In the genomic region with DNA sequence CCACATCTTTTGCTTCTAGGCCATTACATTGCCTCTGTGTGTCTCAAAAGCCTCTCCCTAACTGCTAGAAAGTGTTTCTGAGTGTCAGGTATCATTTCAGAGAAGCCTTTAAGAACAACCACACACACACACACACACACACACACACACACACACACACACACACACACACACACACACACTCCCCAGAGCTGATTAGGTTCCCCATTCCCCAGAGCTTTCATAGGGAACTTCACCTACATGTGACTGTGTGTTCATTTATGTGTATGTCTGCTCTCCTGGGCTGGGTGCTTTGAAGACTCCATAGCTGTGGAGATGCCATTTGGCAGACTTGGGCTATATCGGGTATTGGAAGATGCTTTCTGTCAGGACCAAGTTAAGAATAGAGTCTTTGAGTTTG, we compare ENCODE assay signal across 32 mouse cellular contexts. TPM values are rescaled to one million over a fixed set of nuclear protein-coding genes. Genes with fewer than 3 reads are reported as not detected.
DNase-seq lines count a peak whose midpoint lies in the region; ATAC-seq and TF ChIP-seq lines count a peak whose summit lies in the region.
"Had no signal": no experiment of that assay in that cellular context is flagged by ENCODE, and none has a peak within 500 bp of the region (broad histone marks: within the 10 kb centered on the region; RNA-seq: fewer than 3 reads in every experiment).

No protein-coding gene starts in this region.

- H3K27me3 ChIP-seq in G1E (ENCODE audit: insufficient read depth, low read length): no peaks in the 10 kb centered on the region
- no peaks in the 10 kb centered on the region for H3K27me3 ChIP-seq in liver, embryonic 14.5 days (ENCODE audit: control insufficient read depth, insufficient read depth, low read length)
- H3K27me3 ChIP-seq in intestine, embryonic 15.5 days (replicated peaks): no peaks in the 10 kb centered on the region
- H3K27me3 ChIP-seq: CH12.LX; embryonic facial prominence, embryonic 12.5 days; limb, embryonic 15.5 days; midbrain, embryonic 13.5 days; neural tube, embryonic 13.5 days; stomach, embryonic 15.5 days had no signal

- intact Hi-C loops in left cerebral cortex, postnatal 25 days (cut with DNase I): no loop called here

- no peaks in the 10 kb centered on the region for H3K9me3 ChIP-seq in G1E (replicated peaks)
- H3K9me3 ChIP-seq in liver, embryonic 14.5 days (ENCODE audit: control insufficient read depth, low read length): no peaks in the 10 kb centered on the region
- no peaks in the 10 kb centered on the region for H3K9me3 ChIP-seq in intestine, embryonic 15.5 days
- H3K9me3 ChIP-seq: embryonic facial prominence, embryonic 12.5 days; heart, embryonic 10.5 days; limb, embryonic 10.5 days; limb, embryonic 15.5 days; midbrain, embryonic 13.5 days; neural tube, embryonic 13.5 days; stomach, embryonic 15.5 days had no signal

- 92% methylated on average over 1 of the region's 1 CpGs for WGBS in liver, embryonic 14.5 days (ENCODE audit: insufficient replicate concordance)
- 97% methylated on average over 1 of the region's 1 CpGs for WGBS in intestine, embryonic 15.5 days

- DNase-seq in G1E (ENCODE audit: low spot score) (no peak), MEL-GATA-1-ER (ENCODE audit: extremely low read depth, low read depth) (peak; percentile 38)
- no peak for DNase-seq in liver, embryonic 14.5 days (ENCODE audit: low read depth in 3 of 3, low spot score in 3 of 3)
- DNase-seq in left cerebral cortex, postnatal 25 days (ENCODE audit: low spot score in 2 of 2): no peak
- no peak for DNase-seq in urinary bladder, adult 18-20 months (ENCODE audit: low spot score in 2 of 2)
- DNase-seq: adrenal gland, postnatal 25 days; B cell, adult 2 months; cerebellum, adult 9-11 months; embryo, embryonic 11 days; gastrocnemius, postnatal 25 days; heart, adult 11 months; heart, postnatal 36 days; kidney, adult 18-20 months; kidney, postnatal 36 days; layer of hippocampus, postnatal 36 days; retina, postnatal 1 day; right cerebral cortex, postnatal 14 days; thymus, postnatal 14 days had no signal

- no peak for ATAC-seq in G1E (ENCODE audit: extremely low read depth, insufficient number of reproducible peaks, low FRiP score, poor library complexity, severe bottlenecking)
- ATAC-seq in liver, embryonic 14.5 days (ENCODE audit: insufficient read depth): no peak
- ATAC-seq in neutrophil, adult 5-6 weeks (ENCODE audit: extremely low read depth, insufficient number of reproducible peaks, low FRiP score, poor library complexity, severe bottlenecking): peak; percentile 33; the same call in 1 of the 2 replicates
- no peak for ATAC-seq in intestine, embryonic 15.5 days
- ATAC-seq: forebrain, embryonic 14.5 days; midbrain, embryonic 13.5 days had no signal

- no peak for TF ChIP-seq CTCF in G1E (IDR thresholded peaks at IDR 0.05; ENCODE audit: low read depth, low read length)
- TF ChIP-seq CTCF in liver, embryonic 14.5 days (IDR thresholded peaks at IDR 0.05; ENCODE audit: low read depth): no peak

- H3K4me3 ChIP-seq in G1E (ENCODE audit: low read depth, low read length): peak overlapping the region; percentile 9; the same call in 1 of the 2 replicates
- H3K4me3 ChIP-seq in liver, embryonic 14.5 days (ENCODE audit: insufficient read depth in 1 of 2, low read depth in 2 of 2, low read length in 2 of 2): no peak overlapping the region
- no peak overlapping the region for H3K4me3 ChIP-seq in intestine, embryonic 15.5 days (replicated peaks)
- H3K4me3 ChIP-seq: embryonic facial prominence, embryonic 12.5 days; heart, embryonic 10.5 days; limb, embryonic 10.5 days; limb, embryonic 15.5 days; midbrain, embryonic 13.5 days; neural tube, embryonic 13.5 days; stomach, embryonic 15.5 days had no signal

- H3K4me2 ChIP-seq in liver, embryonic 14.5 days (ENCODE audit: low read depth): no peak overlapping the region
- no peak overlapping the region for H3K4me2 ChIP-seq in intestine, embryonic 15.5 days (replicated peaks)
- H3K4me2 ChIP-seq: embryonic facial prominence, embryonic 12.5 days; hindbrain, embryonic 14.5 days; limb, embryonic 15.5 days; midbrain, embryonic 13.5 days; neural tube, embryonic 13.5 days; stomach, embryonic 15.5 days had no signal

- no peak for TF ChIP-seq EP300 in liver, embryonic 14.5 days (IDR thresholded peaks at IDR 0.05; ENCODE audit: low read depth)

- H3K36me3 ChIP-seq in G1E (replicated peaks): peaks cover 51% of the 10 kb centered on the region
- peaks cover 8% of the 10 kb centered on the region for H3K36me3 ChIP-seq in liver, embryonic 14.5 days (replicated peaks; ENCODE audit: control insufficient read depth, insufficient read depth, low read depth)
- H3K36me3 ChIP-seq in intestine, embryonic 15.5 days: peaks cover 5% of the 10 kb centered on the region; the same call in 1 of the 2 replicates

- H3K4me1 ChIP-seq in G1E (ENCODE audit: insufficient read depth, low read depth, low read length): peaks cover 68% of the 10 kb centered on the region
- peaks cover 51 to 56% of the 10 kb centered on the region in 2 experiments for H3K4me1 ChIP-seq in liver, embryonic 14.5 days (replicated peaks; ENCODE audit: control insufficient read depth in 2 of 2, insufficient read depth in 2 of 2, low read length in 1 of 2)
- H3K4me1 ChIP-seq in intestine, embryonic 15.5 days (replicated peaks): peaks cover 24% of the 10 kb centered on the region

- H3K27ac ChIP-seq in liver, embryonic 14.5 days: peak overlapping the region; percentile 86
- H3K27ac ChIP-seq in intestine, embryonic 15.5 days: no peak overlapping the region
- H3K27ac ChIP-seq: embryonic facial prominence, embryonic 12.5 days; heart, embryonic 10.5 days; hindbrain, embryonic 14.5 days; limb, embryonic 10.5 days; limb, embryonic 15.5 days; midbrain, embryonic 13.5 days; neural tube, embryonic 13.5 days; stomach, embryonic 15.5 days had no signal

- H3K9ac ChIP-seq in liver, embryonic 14.5 days (replicated peaks): 0 out of 2 replicates have a peak overlapping the region, but pooled peaks have one; percentile 18
- H3K9ac ChIP-seq in intestine, embryonic 15.5 days: no peak overlapping the region
- H3K9ac ChIP-seq: embryonic facial prominence, embryonic 12.5 days; hindbrain, embryonic 14.5 days; limb, embryonic 15.5 days; midbrain, embryonic 13.5 days; neural tube, embryonic 13.5 days; stomach, embryonic 15.5 days had no signal

RNA-seq across cellular contexts. Expression of gene Elovl1, which starts 2.5 kb away (rescaled TPM):
- total RNA-seq in G1E (2014; fragmentation: Nextera tagmentation) (95.3 and 122 TPM in 2 replicates), G1E (2017) (117 and 138 TPM in 2 replicates)
- polyA plus RNA-seq in G1E (2012): 82.4 and 98.1 TPM in 2 replicates
- 88.1 and 113 TPM in 2 replicates for polyA plus RNA-seq in liver, embryonic 14.5 days (2012; rRNA removed)
- 87.1 and 88.0 TPM in 2 replicates for polyA plus RNA-seq in liver, embryonic 14.5 days (2014; fragmentation: Nextera tagmentation; extraction: Ambion mirVana)
- 59.4 and 60.7 TPM in 2 replicates for total RNA-seq in neutrophil, adult 5-6 weeks (2017)
- 10 to 100 TPM; 23.3 to 28.6 TPM for total RNA-seq in left cerebral cortex, postnatal 25 days (2021)
- polyA plus RNA-seq in intestine, embryonic 15.5 days (2015; fragmentation: Nextera tagmentation; extraction: Ambion mirVana): 178 and 197 TPM in 2 replicates

RNA-seq across cellular contexts. Expression of gene Cdc20, which starts 11.8 kb away (rescaled TPM):
- total RNA-seq in G1E (2014; fragmentation: Nextera tagmentation): 43.7 and 52.5 TPM in 2 replicates
- total RNA-seq in G1E (2017): 86.2 and 97.4 TPM in 2 replicates
- 153 and 175 TPM in 2 replicates for polyA plus RNA-seq in G1E (2012)
- polyA plus RNA-seq in liver, embryonic 14.5 days (2012; rRNA removed): 99.0 and 109 TPM in 2 replicates
- 147 and 167 TPM in 2 replicates for polyA plus RNA-seq in liver, embryonic 14.5 days (2014; fragmentation: Nextera tagmentation; extraction: Ambion mirVana)
- total RNA-seq in neutrophil, adult 5-6 weeks (2017): 2.3 and 2.7 TPM in 2 replicates
- total RNA-seq in left cerebral cortex, postnatal 25 days (2021): 1 to 10 TPM; 1.5 to 1.6 TPM
- polyA plus RNA-seq in intestine, embryonic 15.5 days (2015; fragmentation: Nextera tagmentation; extraction: Ambion mirVana): 223 and 226 TPM in 2 replicates

RNA-seq across cellular contexts. Expression of gene Med8, which starts 16.2 kb away (rescaled TPM):
- total RNA-seq in G1E (2014; fragmentation: Nextera tagmentation): 73.5 and 87.0 TPM in 2 replicates
- 124 and 133 TPM in 2 replicates for total RNA-seq in G1E (2017)
- 43.4 and 45.0 TPM in 2 replicates for polyA plus RNA-seq in G1E (2012)
- polyA plus RNA-seq in liver, embryonic 14.5 days (2012; rRNA removed): 33.5 and 50.2 TPM in 2 replicates
- 69.1 and 73.8 TPM in 2 replicates for polyA plus RNA-seq in liver, embryonic 14.5 days (2014; fragmentation: Nextera tagmentation; extraction: Ambion mirVana)
- total RNA-seq in neutrophil, adult 5-6 weeks (2017): 85.8 and 105 TPM in 2 replicates
- total RNA-seq in left cerebral cortex, postnatal 25 days (2021): 10 to 100 TPM; 58.8 to 63.1 TPM
- 102 and 103 TPM in 2 replicates for polyA plus RNA-seq in intestine, embryonic 15.5 days (2015; fragmentation: Nextera tagmentation; extraction: Ambion mirVana)

RNA-seq across cellular contexts. Expression of gene Szt2, which starts 16.3 kb away (rescaled TPM):
- total RNA-seq in G1E (2014; fragmentation: Nextera tagmentation) (28.3 and 28.5 TPM in 2 replicates), G1E (2017) (5.2 and 6.2 TPM in 2 replicates)
- 64.3 and 82.7 TPM in 2 replicates for polyA plus RNA-seq in G1E (2012)
- polyA plus RNA-seq in liver, embryonic 14.5 days (2012; rRNA removed): 5.8 and 5.9 TPM in 2 replicates
- 2.2 and 2.6 TPM in 2 replicates for polyA plus RNA-seq in liver, embryonic 14.5 days (2014; fragmentation: Nextera tagmentation; extraction: Ambion mirVana)
- total RNA-seq in neutrophil, adult 5-6 weeks (2017): 15.8 and 17.5 TPM in 2 replicates
- 10 to 100 TPM; 30.6 to 43.8 TPM for total RNA-seq in left cerebral cortex, postnatal 25 days (2021)
- 4.4 and 5.1 TPM in 2 replicates for polyA plus RNA-seq in intestine, embryonic 15.5 days (2015; fragmentation: Nextera tagmentation; extraction: Ambion mirVana)

RNA-seq across cellular contexts. Expression of gene Mpl, which starts 31.9 kb away (rescaled TPM):
- total RNA-seq in G1E (2014; fragmentation: Nextera tagmentation) (not detected in 2 replicates), G1E (2017) (0.06 and 1.0 TPM in 2 replicates)
- polyA plus RNA-seq in G1E (2012): 0.03 and 0.05 TPM in 2 replicates
- 5.6 and 5.7 TPM in 2 replicates for polyA plus RNA-seq in liver, embryonic 14.5 days (2012; rRNA removed)
- polyA plus RNA-seq in liver, embryonic 14.5 days (2014; fragmentation: Nextera tagmentation; extraction: Ambion mirVana): 6.3 and 9.0 TPM in 2 replicates
- 1.7 and 2.0 TPM in 2 replicates for total RNA-seq in neutrophil, adult 5-6 weeks (2017)
- total RNA-seq in left cerebral cortex, postnatal 25 days (2021): 1 to 10 TPM; 1.6 to 2.3 TPM
- 0.30 and 0.31 TPM in 2 replicates for polyA plus RNA-seq in intestine, embryonic 15.5 days (2015; fragmentation: Nextera tagmentation; extraction: Ambion mirVana)
- total RNA-seq: adrenal gland, postnatal 25 days; CH12.LX; ES-E14; gastrocnemius, adult 18-20 months; gastrocnemius, postnatal 25 days; layer of hippocampus, postnatal 36 days had no signal

Comparison
In these comparisons a context has a peak if more than half of its experiments do, and no peak if none do; other contexts are left out.
1. RNA of gene Cdc20, which starts 11.8 kb away (total RNA-seq): 43.7 to 97.4 TPM in G1E; 2.3 to 2.7 TPM in neutrophil, adult 5-6 weeks and 1.5 to 1.6 TPM in left cerebral cortex, postnatal 25 days; every median in the first group is over 10 times any median in the second.